Mouse (Mus musculus) E14TG2a.4 (cell line): ENCODE measurements around the gene Lrrc74b.

Source experiments
- CTCF ChIP-seq: conservative IDR thresholded peaks from 2 replicates; pipeline ENCODE4 v1.5.1; 2014; ENCODE audit warnings: low read length
- POU5F1 ChIP-seq: IDR thresholded peaks from 2 replicates; pipeline ENCODE4 v1.6.1; 2014; ENCODE audit warnings: low read length, borderline replicate concordance

- TF ChIP-seq CTCF (no peak), POU5F1 (no peak)
These were observed 3.7 kb upstream of the Lrrc74b start for GRCm38 (mm10) chr16:17564771-17565170.
